Mouse (Mus musculus) heart, postnatal 0 days (tissue): Measurements from ENCODE around the gene Adamtsl1.

Source experiments
- CTCF ChIP-seq: IDR thresholded peaks from 2 replicates; pipeline ENCODE4 v1.5.1; 2016; ENCODE audit warnings: antibody characterized with exemption, control low read depth, low read depth
- EP300 ChIP-seq: IDR thresholded peaks from 2 replicates; pipeline ENCODE4 v1.6.1; 2016; ENCODE audit warnings: antibody characterized with exemption, low read depth

DNA sequence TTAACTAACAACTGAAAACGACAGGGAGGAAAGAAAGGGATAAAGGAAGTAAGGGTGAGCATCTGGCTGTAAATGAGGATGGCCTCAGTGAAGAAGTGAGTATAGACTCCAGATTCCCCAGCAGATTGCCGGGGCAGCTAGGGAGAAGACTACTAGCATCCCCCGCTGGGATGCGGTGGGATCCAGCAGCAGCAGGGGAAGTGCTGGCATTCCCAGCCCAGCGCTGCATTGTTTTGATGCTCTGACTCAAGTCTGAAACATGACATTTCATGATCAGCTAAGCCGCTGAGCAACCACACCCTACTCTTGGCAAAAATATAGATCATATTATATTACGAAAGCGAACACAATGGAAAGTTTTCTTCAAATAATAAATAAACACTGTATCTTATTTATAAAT, 526.9 kb downstream of the Adamtsl1 start:
- TF ChIP-seq CTCF (no peak), EP300 (no peak)
